In genomic region chr13:112054879-112055371, GRCm38 (mm10) we compare ENCODE assay signal across 20 mouse cellular contexts.
A peak's percentile ranks its signal among the peaks of the same experiment; 100 is the strongest.
DNase-seq lines count a peak whose midpoint lies in the region; ATAC-seq and TF ChIP-seq lines count a peak whose summit lies in the region.
"Had no signal": no experiment of that assay in that cellular context is flagged by ENCODE, and none has a peak within 500 bp of the region (broad histone marks: within the 10 kb centered on the region; RNA-seq: fewer than 3 reads in every experiment).

No protein-coding gene starts in this region.

- no peaks in the 10 kb centered on the region for H3K9me3 ChIP-seq in heart, embryonic 10.5 days
- no peaks in the 10 kb centered on the region for H3K9me3 ChIP-seq in heart, embryonic 12.5 days (replicated peaks)
- H3K9me3 ChIP-seq: embryonic facial prominence, embryonic 12.5 days; hindbrain, embryonic 15.5 days; limb, embryonic 15.5 days; midbrain, embryonic 15.5 days had no signal

- H3K79me2 ChIP-seq in liver, adult 2 months (ENCODE audit: control insufficient read depth, insufficient read depth, low read length), result no peaks in the 10 kb centered on the region

- no peaks in the 10 kb centered on the region for H3K27me3 ChIP-seq in heart, embryonic 10.5 days (ENCODE audit: insufficient read depth, poor library complexity, severe bottlenecking)
- no peaks in the 10 kb centered on the region for H3K27me3 ChIP-seq in heart, embryonic 12.5 days (replicated peaks)
- H3K27me3 ChIP-seq in liver, adult 2 months (ENCODE audit: control insufficient read depth, insufficient read depth, low read length), result no peaks in the 10 kb centered on the region
- H3K27me3 ChIP-seq: embryonic facial prominence, embryonic 12.5 days; hindbrain, embryonic 15.5 days; limb, embryonic 15.5 days; midbrain, embryonic 15.5 days had no signal

- TF ChIP-seq CTCF in liver, adult 2 months (IDR thresholded peaks at IDR 0.05; ENCODE audit: low read depth, low read length), result no peak

- no peak for ATAC-seq in heart, embryonic 12.5 days (ENCODE audit: insufficient number of reproducible peaks, low FRiP score)
- ATAC-seq in granulocyte monocyte progenitor cell, adult 5-6 weeks (replicated peaks; ENCODE audit: poor library complexity, severe bottlenecking), result no peak
- ATAC-seq: midbrain, embryonic 15.5 days had no signal

- peak; percentile 53 for DNase-seq in heart, embryonic 10.5 days (ENCODE audit: low spot score)
- DNase-seq in liver, adult 2 months (ENCODE audit: extremely low read depth, low read depth, low spot score), result peak; percentile 97
- no peak for DNase-seq in liver
- peak; percentile 99 for DNase-seq in gonadal fat pad, adult 2 months (ENCODE audit: low read depth)
- DNase-seq in lung, postnatal 36 days, result peak; percentile 10
- DNase-seq: adrenal gland, postnatal 14 days; cerebellum, adult 18-20 months; gastrocnemius, postnatal 14 days; kidney, adult 2 months; layer of hippocampus, postnatal 36 days; retina, postnatal 1 day; right cerebral cortex, postnatal 4 days; thymus, postnatal 14 days had no signal

- no peaks in the 10 kb centered on the region for H3K36me3 ChIP-seq in heart, embryonic 10.5 days
- H3K36me3 ChIP-seq in heart, embryonic 12.5 days, result no peaks in the 10 kb centered on the region
- H3K36me3 ChIP-seq in liver, adult 2 months (ENCODE audit: control insufficient read depth, insufficient read depth, low read length), result no peaks in the 10 kb centered on the region
- H3K36me3 ChIP-seq: embryonic facial prominence, embryonic 12.5 days; hindbrain, embryonic 15.5 days; limb, embryonic 15.5 days; midbrain, embryonic 15.5 days had no signal

- H3K27ac ChIP-seq in heart, embryonic 10.5 days, result no peak overlapping the region
- H3K27ac ChIP-seq in heart, embryonic 12.5 days (ENCODE audit: poor library complexity, severe bottlenecking), result no peak overlapping the region
- peak overlapping the region; percentile 20 for H3K27ac ChIP-seq in liver, adult 2 months (replicated peaks; ENCODE audit: insufficient read depth, low read depth, low read length)
- H3K27ac ChIP-seq: embryonic facial prominence, embryonic 12.5 days; hindbrain, embryonic 15.5 days; limb, embryonic 15.5 days; midbrain, embryonic 15.5 days had no signal

- H3K4me3 ChIP-seq in heart, embryonic 10.5 days, result no peak overlapping the region
- H3K4me3 ChIP-seq in heart, embryonic 12.5 days, result no peak overlapping the region
- no peak overlapping the region for H3K4me3 ChIP-seq in liver, adult 2 months (ENCODE audit: insufficient read depth, low read depth, low read length)
- H3K4me3 ChIP-seq: embryonic facial prominence, embryonic 12.5 days; hindbrain, embryonic 15.5 days; limb, embryonic 15.5 days; megakaryocyte, embryonic 14.5 days; midbrain, embryonic 15.5 days had no signal

- TF ChIP-seq POLR2A in liver, adult 2 months (IDR thresholded peaks at IDR 0.05; ENCODE audit: extremely low read depth, insufficient read depth, low read length), result no peak

- H3K4me1 ChIP-seq in heart, embryonic 10.5 days, result peaks cover 6% of the 10 kb centered on the region; the same call in 1 of the 2 replicates
- peaks cover 4% of the 10 kb centered on the region; the same call in 1 of the 2 replicates for H3K4me1 ChIP-seq in heart, embryonic 12.5 days (replicated peaks)
- peaks cover 8% of the 10 kb centered on the region for H3K4me1 ChIP-seq in liver, adult 2 months (ENCODE audit: control insufficient read depth, insufficient read depth, low read length)
- H3K4me1 ChIP-seq: embryonic facial prominence, embryonic 12.5 days; hindbrain, embryonic 15.5 days; megakaryocyte, embryonic 14.5 days; midbrain, embryonic 15.5 days had no signal

- H3K4me2 ChIP-seq in heart, embryonic 12.5 days, result no peak overlapping the region
- H3K4me2 ChIP-seq: embryonic facial prominence, embryonic 12.5 days; hindbrain, embryonic 15.5 days; limb, embryonic 15.5 days; midbrain, embryonic 15.5 days had no signal

- WGBS in heart, embryonic 10.5 days, result 79% methylated on average over 6 of the region's 6 CpGs
- 65% methylated on average over 6 of the region's 6 CpGs for WGBS in heart, embryonic 12.5 days
- 41% methylated on average over 6 of the region's 6 CpGs for WGBS in liver, adult 2 months

- no peak overlapping the region for H3K9ac ChIP-seq in heart, embryonic 12.5 days
- no peak overlapping the region for H3K9ac ChIP-seq in liver, adult 2 months (ENCODE audit: low read depth, low read length)
- H3K9ac ChIP-seq: embryonic facial prominence, embryonic 12.5 days; hindbrain, embryonic 15.5 days; limb, embryonic 15.5 days; midbrain, embryonic 15.5 days had no signal
